Mouse (Mus musculus) stomach, embryonic 16.5 days (tissue): ENCODE results near the gene Exd2. TPM values are rescaled to one million over a fixed set of nuclear protein-coding genes. Genes with fewer than 3 reads are reported as not detected.

Experiments
- ATAC-seq: fragments of 200-750 bp; cut with Nextera tagmentation; 2 replicates; pipeline ENCODE4 v1.8.0; 2017; ENCODE audit warnings: moderate number of reproducible peaks, moderate TSS enrichment; ENCODE audit not compliant: insufficient read depth, low FRiP score
- H3K27ac ChIP-seq: fragments of 300-500 bp; sonication (generic); 2 replicates; pipeline ENCODE4 v1.5.1; 2014; ENCODE audit warnings: low read length
- H3K27me3 ChIP-seq: fragments of 300-500 bp; sonication (generic); 2 replicates; pipeline ENCODE4 v1.6.1; 2014; ENCODE audit warnings: low read length, control low read depth, mixed read lengths; ENCODE audit not compliant: control insufficient read depth, insufficient read depth
- H3K36me3 ChIP-seq: fragments of 300-500 bp; sonication (generic); 2 replicates; pipeline ENCODE4 v1.6.1; 2014; ENCODE audit warnings: low read length; ENCODE audit not compliant: control insufficient read depth, insufficient read depth
- H3K4me1 ChIP-seq: fragments of 300-500 bp; sonication (generic); 2 replicates; pipeline ENCODE4 v1.6.1; 2014; ENCODE audit warnings: low read length, control low read depth, mixed read lengths; ENCODE audit not compliant: control insufficient read depth, insufficient read depth
- H3K4me2 ChIP-seq: fragments of 300-500 bp; sonication (generic); 2 replicates; pipeline ENCODE4 v1.6.1; 2014; ENCODE audit warnings: low read depth, low read length, mixed read lengths
- H3K4me3 ChIP-seq: fragments of 300-500 bp; sonication (generic); replicated peaks from 2 replicates; pipeline ENCODE4 v1.5.1; 2014; ENCODE audit warnings: mild to moderate bottlenecking, low read length
- H3K9ac ChIP-seq: fragments of 300-500 bp; sonication (generic); 2 replicates; pipeline ENCODE4 v1.6.1; 2014; ENCODE audit warnings: low read length
- H3K9me3 ChIP-seq: fragments of 300-500 bp; sonication (generic); replicated peaks from 2 replicates; pipeline ENCODE4 v1.6.1; 2016; ENCODE audit warnings: low read length, control low read depth; ENCODE audit not compliant: control insufficient read depth
- WGBS: fragments of 180-500 bp; shearing (Covaris S2); extraction: QIAGEN DNeasy Blood & Tissue Kit; methylation state at CpG from one replicate; pipeline ENCODE4 v1.1.7; 2014; 5-methylcytosine and 5-hydroxymethylcytosine counted together
- polyA plus RNA-seq: library from polyadenylated mRNA; unstranded; fragments of >200 nt; fragmentation: Nextera tagmentation; extraction: Ambion mirVana; gene quantifications from 2 replicates; pipeline ENCODE4 v1.2.1, GENCODE M21; 2015

Exd2 gene
- polyA plus RNA-seq, 1 experiment from 2014 or later, result 26.5 TPM

DNA sequence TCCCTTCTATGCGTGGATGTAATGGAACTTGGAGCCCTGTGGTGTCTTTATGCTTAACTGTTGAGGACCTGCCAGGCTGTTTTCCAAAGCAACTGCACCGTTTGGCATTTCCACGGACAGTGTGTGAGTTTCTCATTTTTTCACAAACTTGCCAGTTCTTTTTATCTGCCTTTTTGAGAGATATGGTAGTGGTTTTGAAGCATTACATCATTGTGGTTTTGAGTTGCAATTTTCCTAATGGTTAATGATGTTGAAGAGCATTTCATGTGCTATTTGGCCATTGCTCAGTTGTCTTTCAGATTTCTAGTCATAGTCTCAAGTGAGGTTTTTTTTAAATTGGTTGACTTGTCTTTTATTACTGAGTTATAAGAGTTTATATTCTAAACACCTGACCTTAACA, 10.8 kb downstream of the Exd2 start:
- Histone ChIP-seq H3K27ac (no peak overlapping the region), H3K4me2 (no peak overlapping the region), H3K36me3 (no peaks in the 10 kb centered on the region), H3K27me3 (no peaks in the 10 kb centered on the region), H3K4me3 (no peak overlapping the region), H3K9ac (no peak overlapping the region), H3K4me1 (no peaks in the 10 kb centered on the region), H3K9me3 (no peaks in the 10 kb centered on the region)
- WGBS, result 82% methylated on average over 3 of the region's 3 CpGs
- ATAC-seq, result no peak

DNA sequence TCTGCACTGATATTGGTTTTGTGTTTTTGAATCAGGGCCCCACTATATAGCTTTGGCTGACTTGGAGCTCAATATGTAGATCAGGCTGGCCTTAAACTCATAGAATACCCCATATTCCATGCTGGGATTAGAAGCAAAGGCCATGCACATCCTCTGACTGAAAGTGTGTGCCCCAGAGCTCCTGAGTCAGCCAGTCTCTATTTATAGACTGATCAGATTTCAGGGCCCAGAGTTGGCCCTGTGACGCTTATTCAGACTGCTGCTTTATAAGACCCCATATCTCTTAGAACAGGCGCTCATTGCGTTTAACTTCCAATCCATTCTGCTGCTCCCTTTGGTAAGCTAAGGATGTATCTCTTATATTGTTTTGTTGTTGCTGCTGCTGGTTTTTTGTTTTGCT, 17.1 kb downstream of the Exd2 start:
- H3K27me3 ChIP-seq, result no peaks in the 10 kb centered on the region
- no peak overlapping the region for H3K4me3 ChIP-seq
- WGBS, result 83% methylated on average over 3 of the region's 3 CpGs
- ATAC-seq, result no peak
- no peak overlapping the region for H3K27ac ChIP-seq
- H3K4me1 ChIP-seq, result no peaks in the 10 kb centered on the region
- no peaks in the 10 kb centered on the region for H3K9me3 ChIP-seq
- H3K9ac ChIP-seq, result no peak overlapping the region
- H3K36me3 ChIP-seq, result 0 out of 2 replicates have a peak, but pooled peaks cover 3% of the 10 kb centered on the region
- no peak overlapping the region for H3K4me2 ChIP-seq

DNA sequence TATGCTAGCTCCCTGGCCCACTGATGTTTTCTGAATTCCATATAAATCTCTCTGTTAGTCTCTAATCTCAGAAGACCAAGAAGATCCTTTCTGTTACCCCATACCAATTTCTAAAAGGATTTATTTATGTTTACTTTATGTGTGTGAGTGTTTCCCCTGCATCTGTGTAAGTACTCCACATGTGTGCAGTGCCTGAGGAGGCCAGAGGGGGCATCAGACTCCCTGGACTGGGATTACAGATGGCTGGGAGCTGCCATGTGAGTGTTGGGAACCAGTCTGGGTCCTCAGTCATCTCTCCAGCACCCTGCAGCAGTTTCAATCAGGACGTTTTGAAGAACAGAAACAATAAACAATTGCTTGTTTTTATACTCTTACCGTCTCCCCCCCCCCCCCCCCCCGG, 20.5 kb downstream of the Exd2 start:
- ATAC-seq, result no peak
- Histone ChIP-seq H3K27ac (no peak overlapping the region), H3K9ac (no peak overlapping the region), H3K36me3 (0 out of 2 replicates have a peak, but pooled peaks cover 3% of the 10 kb centered on the region), H3K9me3 (no peaks in the 10 kb centered on the region), H3K4me3 (no peak overlapping the region), H3K27me3 (no peaks in the 10 kb centered on the region), H3K4me1 (no peaks in the 10 kb centered on the region), H3K4me2 (no peak overlapping the region)
- WGBS, result 54% methylated on average over 3 of the region's 3 CpGs

DNA sequence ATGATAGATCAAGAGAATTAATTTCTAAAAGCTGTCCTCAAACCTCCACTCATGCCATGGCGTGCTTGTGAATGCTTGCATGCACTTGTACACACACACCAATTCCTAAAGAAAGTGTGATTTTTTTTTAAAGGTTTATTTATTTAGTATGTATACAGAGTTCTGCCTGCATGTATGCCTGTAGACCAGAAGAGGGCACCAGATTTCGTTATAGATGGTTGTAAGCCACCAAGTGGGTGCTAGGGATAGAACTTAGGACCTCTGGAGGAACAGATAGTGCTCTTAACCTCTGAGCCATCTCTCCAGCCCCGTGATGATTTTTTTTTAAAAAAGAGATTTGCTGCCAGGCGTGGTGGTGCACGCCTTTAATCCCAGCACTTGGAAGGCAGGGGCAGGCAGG, 30.4 kb downstream of the Exd2 start:
- ATAC-seq, result no peak
- H3K27ac ChIP-seq, result no peak overlapping the region
- H3K27me3 ChIP-seq, result no peaks in the 10 kb centered on the region
- H3K4me1 ChIP-seq, result no peaks in the 10 kb centered on the region
- WGBS, result 92% methylated on average over 5 of the region's 5 CpGs
- H3K9ac ChIP-seq, result no peak overlapping the region
- no peak overlapping the region for H3K4me3 ChIP-seq
- 0 out of 2 replicates have a peak, but pooled peaks cover 13% of the 10 kb centered on the region for H3K36me3 ChIP-seq
- H3K4me2 ChIP-seq, result no peak overlapping the region
- peaks cover 4% of the 10 kb centered on the region; the same call in 1 of the 2 replicates for H3K9me3 ChIP-seq

GRCm38 (mm10) chr12:80495691-80496090, 32.8 kb downstream of the Exd2 start:
- WGBS, result 76% methylated on average over 1 of the region's 1 CpGs
- Histone ChIP-seq H3K4me1 (no peaks in the 10 kb centered on the region), H3K27ac (no peak overlapping the region), H3K36me3 (0 out of 2 replicates have a peak, but pooled peaks cover 10% of the 10 kb centered on the region), H3K4me2 (no peak overlapping the region), H3K9ac (no peak overlapping the region), H3K9me3 (peaks cover 4% of the 10 kb centered on the region; the same call in 1 of the 2 replicates), H3K4me3 (no peak overlapping the region), H3K27me3 (no peaks in the 10 kb centered on the region)
- ATAC-seq, result no peak

DNA sequence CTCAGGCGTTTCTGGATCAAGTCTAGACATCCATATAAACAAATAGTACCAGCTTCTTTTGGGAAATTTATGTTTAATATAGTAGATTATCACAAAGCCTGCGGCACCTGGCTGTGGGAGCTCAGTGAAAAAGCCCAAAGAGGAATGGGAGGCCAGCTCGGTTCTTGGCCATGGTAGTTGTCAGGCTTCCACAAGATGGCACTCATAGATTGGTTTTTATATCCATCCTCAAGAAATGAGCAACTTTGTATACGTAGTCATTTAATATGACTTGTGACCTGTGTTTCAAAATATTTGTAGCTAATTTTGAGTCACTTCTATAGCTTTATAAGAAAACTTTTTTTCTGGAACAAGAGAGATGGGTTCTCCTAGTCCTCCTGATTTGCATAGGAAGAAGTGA, 35.5 kb downstream of the Exd2 start:
- peaks cover under 1% of the 10 kb centered on the region; the same call in 1 of the 2 replicates for H3K9me3 ChIP-seq
- H3K27ac ChIP-seq, result no peak overlapping the region
- no peak overlapping the region for H3K9ac ChIP-seq
- H3K4me1 ChIP-seq, result no peaks in the 10 kb centered on the region
- H3K27me3 ChIP-seq, result no peaks in the 10 kb centered on the region
- WGBS, result 53% methylated on average over 4 of the region's 4 CpGs
- no peak overlapping the region for H3K4me3 ChIP-seq
- 0 out of 2 replicates have a peak, but pooled peaks cover 1% of the 10 kb centered on the region for H3K36me3 ChIP-seq
- ATAC-seq, result no peak
- H3K4me2 ChIP-seq, result no peak overlapping the region

GRCm38 (mm10) chr12:80500506-80500905, 37.6 kb downstream of the Exd2 start:
- Histone ChIP-seq H3K9ac (no peak overlapping the region), H3K9me3 (no peaks in the 10 kb centered on the region), H3K36me3 (no peaks in the 10 kb centered on the region), H3K4me2 (no peak overlapping the region), H3K4me3 (no peak overlapping the region), H3K4me1 (no peaks in the 10 kb centered on the region), H3K27me3 (no peaks in the 10 kb centered on the region), H3K27ac (no peak overlapping the region)
- ATAC-seq, result no peak
- 63% methylated on average over 1 of the region's 1 CpGs for WGBS

GRCm38 (mm10) chr12:80504718-80505117, 41.8 kb downstream of the Exd2 start:
- no peak overlapping the region for H3K4me3 ChIP-seq
- H3K4me1 ChIP-seq, result peaks cover 6% of the 10 kb centered on the region; the same call in 1 of the 2 replicates
- ATAC-seq, result no peak
- no peaks in the 10 kb centered on the region for H3K9me3 ChIP-seq
- H3K36me3 ChIP-seq, result no peaks in the 10 kb centered on the region
- H3K9ac ChIP-seq, result no peak overlapping the region
- 64% methylated on average over 5 of the region's 5 CpGs for WGBS
- no peaks in the 10 kb centered on the region for H3K27me3 ChIP-seq
- H3K27ac ChIP-seq, result no peak overlapping the region
- H3K4me2 ChIP-seq, result no peak overlapping the region

DNA sequence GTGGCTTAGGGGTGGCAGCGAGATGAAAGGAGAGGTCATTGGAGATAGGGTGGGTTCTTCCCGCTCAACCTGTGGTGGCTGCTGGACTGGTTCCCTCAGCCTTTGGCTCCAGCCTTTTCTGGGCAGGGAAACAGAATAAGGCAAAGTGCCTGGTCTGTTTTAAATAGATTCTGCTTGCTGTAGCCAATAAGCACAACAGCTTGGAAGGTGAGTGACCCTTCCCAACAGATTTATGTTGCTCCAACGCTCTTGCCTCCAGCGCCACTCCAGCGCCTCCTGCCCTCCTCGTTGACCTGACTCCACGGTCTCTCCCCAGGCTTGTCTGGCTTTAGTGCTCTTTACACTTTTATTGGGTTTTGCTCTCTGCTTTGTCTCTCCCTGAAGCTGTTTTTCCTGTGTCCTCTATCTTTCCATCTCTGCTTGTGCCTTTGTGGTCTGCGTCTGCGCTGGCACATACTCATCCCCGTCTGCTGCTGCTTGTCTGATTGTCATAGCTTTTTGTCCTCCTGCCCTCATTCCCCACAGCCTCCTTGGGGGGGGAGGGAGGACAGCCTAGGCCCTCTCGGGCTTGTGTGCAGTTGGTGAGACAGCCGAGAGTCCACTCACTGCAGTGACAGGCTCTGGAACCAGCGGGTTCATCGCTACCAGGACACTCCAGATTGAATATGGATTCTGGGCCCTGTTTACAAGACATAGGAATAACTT, 44.3 kb downstream of the Exd2 start:
- WGBS, result 46% methylated on average over 14 of the region's 14 CpGs
- Histone ChIP-seq H3K27ac (no peak overlapping the region), H3K4me3 (no peak overlapping the region), H3K27me3 (no peaks in the 10 kb centered on the region), H3K9ac (no peak overlapping the region), H3K9me3 (no peaks in the 10 kb centered on the region), H3K4me2 (no peak overlapping the region), H3K4me1 (peaks cover 6% of the 10 kb centered on the region; the same call in 1 of the 2 replicates), H3K36me3 (no peaks in the 10 kb centered on the region)
- ATAC-seq, result no peak
